Mouse (Mus musculus) urinary bladder, postnatal 10 days (tissue): ENCODE results near the gene Mknk1.

Source experiments
- DNase-seq: peaks from one replicate; pipeline ENCODE4 v3.0.0; 2022; ENCODE audit warnings: low spot score

Gene Mknk1

GRCm38 (mm10) chr4:115894281-115894680 lies 55.3 kb downstream of the Mknk1 start:
- no peak for DNase-seq

GRCm38 (mm10) chr4:115897901-115898631 lies 59.1 kb downstream of the Mknk1 start:
- DNase-seq: no peak

- peak; percentile 49 for DNase-seq
These were observed 63.8 kb downstream of the Mknk1 start for GRCm38 (mm10) chr4:115902816-115903215.

GRCm38 (mm10) chr4:115904375-115904774 lies 65.4 kb downstream of the Mknk1 start:
- DNase-seq: no peak

GRCm38 (mm10) chr4:115905701-115906100 lies 66.7 kb downstream of the Mknk1 start:
- DNase-seq: no peak

- no peak for DNase-seq
These were observed 67.8 kb downstream of the Mknk1 start for GRCm38 (mm10) chr4:115906791-115907190.

GRCm38 (mm10) chr4:115907994-115908393 lies 69.0 kb downstream of the Mknk1 start:
- no peak for DNase-seq

GRCm38 (mm10) chr4:115908641-115909040 lies 69.6 kb downstream of the Mknk1 start:
- no peak for DNase-seq

GRCm38 (mm10) chr4:115911586-115911985 lies 72.6 kb downstream of the Mknk1 start:
- DNase-seq: no peak

GRCm38 (mm10) chr4:115919911-115920310 lies 80.9 kb downstream of the Mknk1 start:
- no peak for DNase-seq

- DNase-seq: no peak
These were observed 83.7 kb downstream of the Mknk1 start for GRCm38 (mm10) chr4:115922688-115923087.

GRCm38 (mm10) chr4:115923262-115923880 lies 84.4 kb downstream of the Mknk1 start:
- no peak for DNase-seq

GRCm38 (mm10) chr4:115927637-115928036 lies 88.6 kb downstream of the Mknk1 start:
- no peak for DNase-seq
